In genomic region chr6:50403524-50403923, GRCm38 (mm10) we compare ENCODE assay signal across 25 mouse cellular contexts. TPM values are rescaled to one million over a fixed set of nuclear protein-coding genes. Genes with fewer than 3 reads are reported as not detected.
DNase-seq lines count a peak whose midpoint lies in the region; ATAC-seq and TF ChIP-seq lines count a peak whose summit lies in the region.
"Had no signal": no experiment of that assay in that cellular context is flagged by ENCODE, and none has a peak within 500 bp of the region (broad histone marks: within the 10 kb centered on the region; RNA-seq: fewer than 3 reads in every experiment).

No protein-coding gene starts in this region.

- TF ChIP-seq CTCF in heart, adult 2 months (IDR thresholded peaks at IDR 0.05): no peak
- no peak for TF ChIP-seq CTCF in kidney, postnatal 0 days (IDR thresholded peaks at IDR 0.05; ENCODE audit: low read depth)
- no peak for TF ChIP-seq CTCF in cortical plate, adult 2 months (IDR thresholded peaks at IDR 0.05; ENCODE audit: extremely low read depth, insufficient read depth, low read length)
- no peak for TF ChIP-seq CTCF in hindbrain, postnatal 0 days (IDR thresholded peaks at IDR 0.05; ENCODE audit: low read depth)

- H3K27me3 ChIP-seq in heart, adult 2 months (ENCODE audit: control insufficient read depth, insufficient read depth, low read length): no peaks in the 10 kb centered on the region
- H3K27me3 ChIP-seq in kidney, postnatal 0 days (ENCODE audit: insufficient read depth, low read length): no peaks in the 10 kb centered on the region
- H3K27me3 ChIP-seq in limb, embryonic 12.5 days: no peaks in the 10 kb centered on the region
- no peaks in the 10 kb centered on the region for H3K27me3 ChIP-seq in hindbrain, postnatal 0 days (ENCODE audit: insufficient read depth, low read length)
- H3K27me3 ChIP-seq: CH12.LX; forebrain, embryonic 13.5 days; hindbrain, embryonic 12.5 days; hindbrain, embryonic 15.5 days; Patski had no signal

- WGBS in heart, adult 2 months: 73% methylated on average over 4 of the region's 4 CpGs
- WGBS in kidney, postnatal 0 days: 35% methylated on average over 4 of the region's 4 CpGs
- 21% methylated on average over 4 of the region's 4 CpGs for WGBS in limb, embryonic 12.5 days
- WGBS in hindbrain, postnatal 0 days: 77% methylated on average over 4 of the region's 4 CpGs

- no peak for TF ChIP-seq EP300 in heart, adult 2 months (IDR thresholded peaks at IDR 0.05; ENCODE audit: insufficient read depth, low read depth, low read length)

- H3K9ac ChIP-seq in heart, adult 2 months (ENCODE audit: low read depth, low read length): no peak overlapping the region
- H3K9ac ChIP-seq in kidney, postnatal 0 days (ENCODE audit: low read depth, low read length): no peak overlapping the region
- H3K9ac ChIP-seq in limb, embryonic 12.5 days (replicated peaks): no peak overlapping the region
- H3K9ac ChIP-seq in hindbrain, postnatal 0 days (replicated peaks; ENCODE audit: low read length): no peak overlapping the region
- H3K9ac ChIP-seq: forebrain, embryonic 13.5 days; hindbrain, embryonic 12.5 days; hindbrain, embryonic 15.5 days had no signal

- H3K27ac ChIP-seq in heart, adult 2 months: peak overlapping the region; percentile 15; the same call in 1 of the 2 replicates
- no peak overlapping the region for H3K27ac ChIP-seq in kidney, postnatal 0 days
- peak overlapping the region; percentile 81; the same call in 1 of the 2 replicates for H3K27ac ChIP-seq in cortical plate, adult 2 months (ENCODE audit: insufficient read depth, low read length)
- peak overlapping the region; percentile 71 for H3K27ac ChIP-seq in limb, embryonic 12.5 days
- no peak overlapping the region for H3K27ac ChIP-seq in hindbrain, postnatal 0 days
- H3K27ac ChIP-seq: forebrain, embryonic 10.5 days; forebrain, embryonic 13.5 days; hindbrain, embryonic 12.5 days; hindbrain, embryonic 15.5 days had no signal

- H3K79me2 ChIP-seq in heart, adult 2 months (replicated peaks; ENCODE audit: control insufficient read depth, insufficient read depth, low read length): no peaks in the 10 kb centered on the region; the same call in 1 of the 2 replicates

- no peak for DNase-seq in heart, adult 2 months
- DNase-seq in heart, adult 8-10 months (ENCODE audit: low spot score): no peak
- DNase-seq in kidney, postnatal 0 days (ENCODE audit: low spot score): peak; percentile 35
- no peak for DNase-seq in kidney, postnatal 14 days
- DNase-seq in urinary bladder, adult 2 months (ENCODE audit: low spot score): no peak
- no peak for DNase-seq in hindbrain, postnatal 0 days (ENCODE audit: low spot score)
- DNase-seq: adrenal gland, postnatal 10 days; adrenal gland, postnatal 36 days; B cell, adult 2 months; cerebellum, adult 18-20 months; cerebellum, adult 9-10 months; cerebellum, postnatal 14 days; gastrocnemius, postnatal 25 days; heart, adult 18-20 months had no signal

- no peak overlapping the region for H3K4me3 ChIP-seq in heart, adult 2 months
- no peak overlapping the region for H3K4me3 ChIP-seq in kidney, postnatal 0 days (replicated peaks; ENCODE audit: low read depth, low read length)
- H3K4me3 ChIP-seq in cortical plate, adult 2 months (ENCODE audit: insufficient read depth, low read length): no peak overlapping the region
- no peak overlapping the region for H3K4me3 ChIP-seq in limb, embryonic 12.5 days (replicated peaks)
- H3K4me3 ChIP-seq in hindbrain, postnatal 0 days (ENCODE audit: low read length): no peak overlapping the region
- H3K4me3 ChIP-seq: forebrain, embryonic 10.5 days; forebrain, embryonic 13.5 days; hindbrain, embryonic 12.5 days; hindbrain, embryonic 15.5 days had no signal

- no peak overlapping the region for H3K4me2 ChIP-seq in kidney, postnatal 0 days (ENCODE audit: low read length)
- H3K4me2 ChIP-seq in limb, embryonic 12.5 days: no peak overlapping the region
- no peak overlapping the region for H3K4me2 ChIP-seq in hindbrain, postnatal 0 days (ENCODE audit: low read depth, low read length)
- H3K4me2 ChIP-seq: forebrain, embryonic 13.5 days; heart, embryonic 11.5 days; hindbrain, embryonic 12.5 days; hindbrain, embryonic 15.5 days had no signal

- TF ChIP-seq POLR2A in heart, adult 2 months (IDR thresholded peaks at IDR 0.05; ENCODE audit: insufficient read depth, low read depth, low read length): no peak
- TF ChIP-seq POLR2A in cortical plate, adult 2 months (IDR thresholded peaks at IDR 0.05; ENCODE audit: extremely low read depth, insufficient read depth, low read length): no peak

- ATAC-seq in kidney, postnatal 0 days (replicated peaks; ENCODE audit: low FRiP score, low read depth): no peak
- peak; percentile 52; the same call in 1 of the 2 replicates for ATAC-seq in limb, embryonic 12.5 days (ENCODE audit: insufficient number of reproducible peaks, insufficient read depth, low FRiP score, low TSS enrichment, low read depth)
- no peak for ATAC-seq in hindbrain, postnatal 0 days
- ATAC-seq: forebrain, embryonic 13.5 days; forebrain, embryonic 16.5 days; Patski had no signal

- peaks cover 2% of the 10 kb centered on the region for H3K4me1 ChIP-seq in heart, adult 2 months (ENCODE audit: control insufficient read depth, insufficient read depth, low read length)
- H3K4me1 ChIP-seq in kidney, postnatal 0 days (replicated peaks; ENCODE audit: insufficient read depth, low read length): 0 out of 2 replicates have a peak, but pooled peaks cover 14% of the 10 kb centered on the region
- peaks cover 23% of the 10 kb centered on the region for H3K4me1 ChIP-seq in cortical plate, adult 2 months (ENCODE audit: control insufficient read depth, insufficient read depth, low read length)
- H3K4me1 ChIP-seq in limb, embryonic 12.5 days (replicated peaks): peaks cover 28% of the 10 kb centered on the region
- no peaks in the 10 kb centered on the region for H3K4me1 ChIP-seq in hindbrain, postnatal 0 days (ENCODE audit: insufficient read depth, low read length)
- H3K4me1 ChIP-seq: forebrain, embryonic 13.5 days; hindbrain, embryonic 15.5 days had no signal

- intact Hi-C loops in heart, adult 2 months (cut with DNase I): loop anchor here (2.0 kb wide), 1 partner anchor 45 kb away; no protein-coding TSS in a partner anchor

- no peaks in the 10 kb centered on the region for H3K9me3 ChIP-seq in kidney, postnatal 0 days (replicated peaks; ENCODE audit: low read length)
- no peaks in the 10 kb centered on the region for H3K9me3 ChIP-seq in limb, embryonic 12.5 days
- H3K9me3 ChIP-seq in hindbrain, postnatal 0 days (ENCODE audit: low read length): no peaks in the 10 kb centered on the region
- H3K9me3 ChIP-seq: forebrain, embryonic 10.5 days; forebrain, embryonic 13.5 days; G1E; hindbrain, embryonic 12.5 days; hindbrain, embryonic 15.5 days had no signal

- peaks cover 3% of the 10 kb centered on the region; the same call in 1 of the 2 replicates for H3K36me3 ChIP-seq in heart, adult 2 months (ENCODE audit: control insufficient read depth, insufficient read depth, low read length)
- no peaks in the 10 kb centered on the region for H3K36me3 ChIP-seq in kidney, postnatal 0 days (ENCODE audit: insufficient read depth, low read length)
- no peaks in the 10 kb centered on the region for H3K36me3 ChIP-seq in limb, embryonic 12.5 days
- no peaks in the 10 kb centered on the region for H3K36me3 ChIP-seq in hindbrain, postnatal 0 days (ENCODE audit: insufficient read depth, low read length)
- H3K36me3 ChIP-seq: forebrain, embryonic 10.5 days; G1E; hindbrain, embryonic 12.5 days; hindbrain, embryonic 15.5 days had no signal

RNA-seq across cellular contexts. Expression of gene Osbpl3, which starts 52.5 kb away (rescaled TPM):
- total RNA-seq in heart, adult 2 months (2021): 10 to 100 TPM; 25.4 to 26.5 TPM
- polyA plus RNA-seq in heart, adult 2 months (2012; rRNA removed): 12.8 and 15.6 TPM in 2 replicates
- total RNA-seq in heart, adult 8-10 months (2022): 10 to 100 TPM; 20.2 to 31.0 (median 25.7) TPM
- polyA plus RNA-seq in kidney, postnatal 0 days (2015; fragmentation: Nextera tagmentation; extraction: Ambion mirVana): 17.4 and 19.7 TPM in 2 replicates
- 26.1 and 32.2 TPM in 2 replicates for polyA plus RNA-seq in cortical plate, adult 2 months (2012; rRNA removed)
- 18.2 and 18.5 TPM in 2 replicates for polyA plus RNA-seq in limb, embryonic 12.5 days (2016; fragmentation: Nextera tagmentation; extraction: Ambion mirVana)
- 54.8 and 61.4 TPM in 2 replicates for polyA plus RNA-seq in urinary bladder, adult 2 months (2012; rRNA removed)
- total RNA-seq in hindbrain, postnatal 0 days (2014; rRNA removed): 5.6 and 6.5 TPM in 2 replicates
- 3.6 and 3.7 TPM in 2 replicates for polyA plus RNA-seq in hindbrain, postnatal 0 days (2015; fragmentation: Nextera tagmentation; extraction: Ambion mirVana)
- polyA plus RNA-seq: G1E had no signal

Comparison
In these comparisons a context has a peak if more than half of its experiments do, and no peak if none do; other contexts are left out.
1. H3K27ac ChIP-seq: peak in heart, adult 2 months (single experiment), cortical plate, adult 2 months (single experiment) and limb, embryonic 12.5 days (single experiment); none in kidney, postnatal 0 days (single experiment) and hindbrain, postnatal 0 days (single experiment).